Mouse (Mus musculus) forebrain, embryonic 15.5 days (tissue): ENCODE data around the gene Mrpl19. TPM values are rescaled to one million over a fixed set of nuclear protein-coding genes. Genes with fewer than 3 reads are reported as not detected.

Source experiments
- ATAC-seq: fragments of 200-750 bp; cut with Nextera tagmentation; replicated peaks from 2 replicates; pipeline ENCODE4 v1.8.0; 2017; ENCODE audit warnings: mild to moderate bottlenecking, moderate TSS enrichment, moderate library complexity
- H3K27ac ChIP-seq: fragments of 300-500 bp; sonication (generic); replicated peaks from 2 replicates; pipeline ENCODE4 v1.5.1; 2015; ENCODE audit warnings: mild to moderate bottlenecking, inconsistent platforms
- H3K27me3 ChIP-seq: fragments of 300-500 bp; sonication (generic); 2 replicates; pipeline ENCODE4 v1.6.1; 2015; ENCODE audit warnings: inconsistent platforms
- H3K36me3 ChIP-seq: fragments of 300-500 bp; sonication (generic); 2 replicates; pipeline ENCODE4 v1.6.1; 2015; ENCODE audit warnings: mild to moderate bottlenecking, inconsistent platforms
- H3K4me1 ChIP-seq: fragments of 300-500 bp; sonication (generic); 2 replicates; pipeline ENCODE4 v1.6.1; 2015; ENCODE audit warnings: inconsistent platforms
- H3K4me2 ChIP-seq: fragments of 300-500 bp; sonication (generic); replicated peaks from 2 replicates; pipeline ENCODE4 v1.6.1; 2015; ENCODE audit warnings: mild to moderate bottlenecking, inconsistent platforms
- H3K4me3 ChIP-seq: fragments of 300-500 bp; sonication (generic); 2 replicates; pipeline ENCODE4 v1.5.1; 2015; ENCODE audit warnings: mild to moderate bottlenecking, inconsistent platforms
- H3K9ac ChIP-seq: fragments of 300-500 bp; sonication (generic); replicated peaks from 2 replicates; pipeline ENCODE4 v1.6.1; 2015; ENCODE audit warnings: mild to moderate bottlenecking, inconsistent platforms
- H3K9me3 ChIP-seq: fragments of 300-500 bp; sonication (generic); 2 replicates; pipeline ENCODE4 v1.6.1; 2016; ENCODE audit warnings: inconsistent platforms
- WGBS: fragments of 180-500 bp; shearing (Covaris S2); methylation state at CpG from one replicate; pipeline ENCODE4 v1.1.7; 2015; ENCODE audit warnings: mixed read lengths; 5-methylcytosine and 5-hydroxymethylcytosine counted together
- polyA plus RNA-seq: library from polyadenylated mRNA; unstranded; fragments of >200 nt; fragmentation: Nextera tagmentation; extraction: Ambion mirVana; gene quantifications from 2 replicates; pipeline ENCODE4 v1.2.1, GENCODE M21; 2015

Gene Mrpl19
- polyA plus RNA-seq, 1 experiment from 2014 or later = 41.6 TPM

GRCm38 (mm10) chr6:81923523-81924142, 42.1 kb downstream of the Mrpl19 start, which contains the start of gene Gcfc2:
TSS of gene Gcfc2 (plus strand) at chr6:81923669.
- peaks cover 14% of the 10 kb centered on the region for H3K36me3 ChIP-seq
- H3K4me3 ChIP-seq = peak within 1 kb of the TSS; percentile 98
- H3K4me2 ChIP-seq = peak within 1 kb of the TSS; percentile 61
- under 1% methylated on average over 56 of the region's 56 CpGs for WGBS
- H3K9me3 ChIP-seq = no peaks in the 10 kb centered on the region
- ATAC-seq = peak; percentile 98
- H3K27me3 ChIP-seq = no peaks in the 10 kb centered on the region
- peak within 1 kb of the TSS; percentile 98 for H3K9ac ChIP-seq
- H3K27ac ChIP-seq = peak within 1 kb of the TSS; percentile 65
- H3K4me1 ChIP-seq = peaks cover 16% of the 10 kb centered on the region

DNA sequence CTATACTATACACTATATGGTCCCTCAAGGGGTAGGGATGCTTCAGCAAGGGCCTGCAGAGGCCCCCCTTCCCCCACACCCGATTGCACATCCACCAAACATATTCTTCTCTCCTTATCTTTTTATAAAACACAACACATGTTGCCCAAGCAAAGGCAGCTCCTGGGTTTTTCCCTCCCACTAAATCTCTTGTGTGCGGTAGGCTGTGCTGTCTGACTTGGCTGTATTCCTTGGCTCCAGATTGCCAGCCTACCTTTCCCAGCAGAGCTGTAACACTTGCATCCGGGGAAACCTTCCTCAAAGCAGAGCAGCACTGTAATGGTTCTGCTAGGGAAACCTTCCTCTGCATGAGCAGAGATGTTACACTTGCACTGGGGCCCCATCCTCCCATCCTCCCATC, 53.6 kb downstream of the Mrpl19 start:
- Histone ChIP-seq H3K4me3 (no peak overlapping the region), H3K4me1 (no peaks in the 10 kb centered on the region), H3K27me3 (no peaks in the 10 kb centered on the region), H3K9ac (no peak overlapping the region), H3K4me2 (no peak overlapping the region), H3K36me3 (no peaks in the 10 kb centered on the region), H3K9me3 (no peaks in the 10 kb centered on the region), H3K27ac (no peak overlapping the region)
- 66% methylated on average over 3 of the region's 3 CpGs for WGBS
- ATAC-seq = no peak

DNA sequence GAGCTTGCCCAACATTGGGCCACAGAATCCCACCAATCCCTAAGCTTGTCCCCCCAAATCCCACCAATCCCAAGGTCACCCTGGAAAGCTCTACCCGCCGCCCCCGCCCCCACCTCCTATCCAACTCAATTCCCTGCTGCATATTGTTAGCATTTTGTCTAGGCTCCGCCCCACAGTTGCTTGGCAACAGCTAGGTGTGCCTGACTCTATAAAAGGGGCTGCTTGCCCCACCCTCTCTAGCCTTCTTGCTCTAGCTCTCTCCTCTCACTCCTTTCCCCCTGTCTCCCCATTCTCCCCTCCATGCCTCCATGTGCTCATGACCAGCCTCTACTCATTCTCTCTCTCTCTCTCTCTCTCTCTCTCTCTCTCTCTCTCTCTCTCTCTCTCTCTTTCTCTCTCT, 54.0 kb downstream of the Mrpl19 start:
- 86% methylated on average over 4 of the region's 4 CpGs for WGBS
- H3K27ac ChIP-seq = no peak overlapping the region
- H3K4me1 ChIP-seq = no peaks in the 10 kb centered on the region
- H3K9me3 ChIP-seq = no peaks in the 10 kb centered on the region
- no peak overlapping the region for H3K9ac ChIP-seq
- H3K36me3 ChIP-seq = no peaks in the 10 kb centered on the region
- no peak for ATAC-seq
- no peak overlapping the region for H3K4me2 ChIP-seq
- no peaks in the 10 kb centered on the region for H3K27me3 ChIP-seq
- H3K4me3 ChIP-seq = no peak overlapping the region

DNA sequence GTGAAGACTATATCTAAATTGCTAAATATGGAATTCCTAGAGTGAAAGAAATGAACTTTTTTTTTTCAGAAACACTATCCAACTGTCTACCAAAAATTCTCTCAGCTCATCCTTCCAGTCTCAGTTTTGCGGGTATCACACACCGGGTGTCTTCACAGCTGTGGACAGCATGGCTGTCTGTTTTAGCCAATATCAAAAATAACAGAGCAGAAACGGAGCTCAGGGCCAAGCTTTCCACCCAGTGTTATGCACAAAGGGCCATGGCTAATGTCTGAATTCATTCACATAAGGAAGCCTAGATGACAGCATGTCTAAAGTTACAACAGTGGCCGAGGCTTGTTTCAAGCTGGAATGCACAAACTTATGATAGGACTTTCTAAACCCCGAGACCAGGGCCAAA, 54.5 kb downstream of the Mrpl19 start:
- no peak overlapping the region for H3K4me3 ChIP-seq
- no peak overlapping the region for H3K4me2 ChIP-seq
- H3K27ac ChIP-seq = no peak overlapping the region
- 91% methylated on average over 5 of the region's 5 CpGs for WGBS
- no peaks in the 10 kb centered on the region for H3K27me3 ChIP-seq
- H3K9me3 ChIP-seq = no peaks in the 10 kb centered on the region
- H3K36me3 ChIP-seq = no peaks in the 10 kb centered on the region
- H3K4me1 ChIP-seq = no peaks in the 10 kb centered on the region
- no peak for ATAC-seq
- no peak overlapping the region for H3K9ac ChIP-seq

DNA sequence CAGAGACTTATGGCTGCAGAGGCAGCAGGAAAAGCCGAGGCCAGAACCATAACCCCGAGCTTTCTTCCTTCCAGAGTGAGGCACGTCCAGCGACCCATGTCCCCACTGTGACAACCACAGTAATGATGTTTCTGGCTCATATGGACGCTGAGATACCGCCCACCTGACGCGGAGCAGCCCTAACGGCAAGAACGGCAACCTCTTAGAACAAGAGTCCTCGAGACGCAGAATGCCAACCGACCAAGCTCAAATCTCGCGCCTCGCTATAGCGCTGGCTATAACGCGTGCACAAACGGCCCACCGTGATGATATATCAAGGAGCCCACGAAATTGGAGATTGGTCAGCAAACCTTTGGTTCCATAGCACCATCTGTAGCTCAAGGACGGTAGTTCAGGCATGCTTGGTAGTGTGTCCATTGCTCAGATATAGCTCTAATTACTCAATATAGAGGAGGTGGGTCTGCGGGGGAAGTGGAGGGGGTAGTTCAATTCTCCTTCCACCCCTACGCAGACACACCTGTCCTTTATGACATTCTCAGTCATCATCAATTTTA, 55.4 kb downstream of the Mrpl19 start:
- Histone ChIP-seq H3K9ac (no peak overlapping the region), H3K27me3 (no peaks in the 10 kb centered on the region), H3K9me3 (no peaks in the 10 kb centered on the region), H3K4me2 (no peak overlapping the region), H3K4me3 (no peak overlapping the region), H3K27ac (no peak overlapping the region), H3K36me3 (no peaks in the 10 kb centered on the region), H3K4me1 (no peaks in the 10 kb centered on the region)
- no peak for ATAC-seq
- WGBS = 91% methylated on average over 25 of the region's 25 CpGs

Other genes starting within 250 kb of the Mrpl19 start
- gene Gcfc2, start 42.3 kb downstream of the Mrpl19 start, polyA plus RNA-seq = 8.3 and 9.4 TPM in 2 replicates
- 0.95 and 1.2 TPM in 2 replicates for gene Eva1a, start 75.1 kb upstream of the Mrpl19 start, polyA plus RNA-seq